Mouse (Mus musculus) lung, adult 18-20 months (tissue): ENCODE data around the gene Copa.

Source experiments
- DNase-seq, 2 experiments: peaks; one replicate each; pipeline ENCODE4 v3.0.0; 2022; ENCODE audit warnings: mixed read lengths in 2 of 2

The Copa gene

DNA sequence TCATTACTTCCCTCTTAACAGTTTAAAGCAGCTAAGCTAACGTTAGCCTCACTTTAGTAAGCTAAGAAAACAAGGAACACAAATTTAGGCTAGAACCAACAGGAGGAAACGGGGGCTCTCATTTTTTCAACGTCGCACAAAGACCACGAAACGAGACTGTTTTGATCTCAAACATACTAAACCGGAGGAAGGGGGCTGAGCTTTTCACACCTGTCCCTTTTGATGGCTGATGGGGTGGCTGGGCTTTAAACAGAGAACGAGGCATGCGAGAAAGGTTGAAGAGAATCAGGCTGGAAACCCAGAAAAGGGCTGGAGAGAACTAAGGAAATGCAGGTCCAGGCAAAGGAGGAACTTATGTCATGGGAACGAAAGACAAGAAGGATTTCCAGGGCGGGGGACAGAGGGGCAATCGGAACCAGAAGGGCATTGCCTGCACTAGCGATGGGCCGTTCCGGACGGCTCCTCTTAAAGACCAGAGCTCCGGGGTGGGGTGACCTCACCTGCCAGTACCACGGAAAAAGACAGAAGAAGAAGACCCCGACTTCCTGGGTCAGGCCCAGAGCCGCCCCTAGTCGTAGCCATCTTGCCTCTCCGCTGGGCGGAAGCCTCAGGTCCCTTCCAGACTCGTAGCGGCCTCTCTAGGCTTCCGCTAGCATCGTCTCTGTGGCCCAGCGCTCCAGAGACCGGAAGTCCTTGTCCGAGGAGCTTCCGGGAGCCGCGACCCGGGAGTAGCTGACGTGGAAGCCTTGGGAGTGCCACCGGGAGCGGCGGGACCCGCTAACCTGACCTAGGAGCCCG, at the start of gene Copa, which contains the start of gene Ncstn:
Gene Copa, plus strand, starts transcription at position 429 of the 798 bp plus-strand sequence.
Gene Ncstn, minus strand, starts transcription at position 695 of the 798 bp plus-strand sequence.
- peak; percentile 93 to 96 for DNase-seq

DNA sequence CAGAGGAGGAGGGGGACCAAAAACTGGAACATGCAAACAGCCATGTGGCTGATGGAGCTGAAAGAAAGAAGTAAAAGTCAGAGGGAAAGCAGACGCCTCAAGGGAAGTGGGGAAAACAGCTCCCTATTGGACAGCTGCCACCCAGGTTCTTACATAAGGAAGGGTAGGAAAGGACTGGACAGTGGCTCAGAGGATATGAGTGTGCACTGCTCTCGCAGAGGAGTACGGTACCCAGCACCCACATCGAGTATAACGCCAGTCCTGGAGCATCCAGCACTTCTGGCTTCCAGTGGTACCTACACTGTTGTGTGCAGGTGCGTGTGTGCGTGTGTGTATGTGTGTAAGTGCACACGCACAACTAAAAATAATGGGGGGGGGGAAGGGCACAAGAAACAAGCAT, 35.9 kb upstream of the Copa start:
- no peak for DNase-seq

DNA sequence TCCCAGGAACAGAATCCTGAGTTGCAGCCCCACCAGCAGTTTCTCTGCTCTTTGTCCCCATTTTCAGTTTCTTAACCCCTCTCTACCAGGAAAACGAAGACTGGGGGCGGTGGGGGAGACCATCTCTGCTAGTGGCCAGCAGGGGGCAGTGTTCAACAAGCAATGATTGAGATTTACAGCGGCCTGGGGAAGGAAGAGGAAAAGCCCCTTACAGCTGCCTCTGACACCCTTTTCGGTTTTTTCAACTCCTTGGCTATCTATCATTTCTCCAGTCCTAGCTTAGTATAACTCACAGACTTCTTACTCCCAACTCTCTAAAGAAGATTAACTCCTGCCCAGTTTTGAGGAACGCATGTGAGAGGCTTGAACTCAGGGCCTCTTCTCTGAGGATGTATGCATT, 35.4 kb upstream of the Copa start:
- peak; percentile 27 to 42 for DNase-seq

DNA sequence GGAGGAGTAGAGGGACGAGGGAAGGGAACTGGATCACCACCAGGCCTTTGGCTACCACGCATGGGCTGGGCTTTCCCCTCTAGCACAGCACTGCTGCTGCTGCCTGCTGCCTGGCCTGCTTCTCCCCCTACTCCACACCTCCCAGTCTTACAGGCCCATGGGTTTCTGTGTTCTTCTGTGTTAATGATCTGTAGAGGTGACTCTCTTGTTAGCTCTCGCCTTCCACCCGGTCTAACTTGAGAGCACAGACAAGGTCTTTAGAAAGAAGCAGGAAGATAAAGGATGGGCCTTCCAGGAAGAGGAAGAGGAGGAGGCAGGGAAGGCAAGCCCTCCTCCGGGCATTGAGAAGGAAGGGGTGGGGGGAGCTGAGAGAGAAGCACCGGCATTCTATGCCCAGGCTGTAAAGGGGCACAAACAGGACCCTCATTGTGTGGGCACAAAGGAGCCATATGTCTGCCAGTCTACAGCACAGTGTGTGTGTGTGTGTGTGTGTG, 34.0 kb upstream of the Copa start:
- no peak for DNase-seq

DNA sequence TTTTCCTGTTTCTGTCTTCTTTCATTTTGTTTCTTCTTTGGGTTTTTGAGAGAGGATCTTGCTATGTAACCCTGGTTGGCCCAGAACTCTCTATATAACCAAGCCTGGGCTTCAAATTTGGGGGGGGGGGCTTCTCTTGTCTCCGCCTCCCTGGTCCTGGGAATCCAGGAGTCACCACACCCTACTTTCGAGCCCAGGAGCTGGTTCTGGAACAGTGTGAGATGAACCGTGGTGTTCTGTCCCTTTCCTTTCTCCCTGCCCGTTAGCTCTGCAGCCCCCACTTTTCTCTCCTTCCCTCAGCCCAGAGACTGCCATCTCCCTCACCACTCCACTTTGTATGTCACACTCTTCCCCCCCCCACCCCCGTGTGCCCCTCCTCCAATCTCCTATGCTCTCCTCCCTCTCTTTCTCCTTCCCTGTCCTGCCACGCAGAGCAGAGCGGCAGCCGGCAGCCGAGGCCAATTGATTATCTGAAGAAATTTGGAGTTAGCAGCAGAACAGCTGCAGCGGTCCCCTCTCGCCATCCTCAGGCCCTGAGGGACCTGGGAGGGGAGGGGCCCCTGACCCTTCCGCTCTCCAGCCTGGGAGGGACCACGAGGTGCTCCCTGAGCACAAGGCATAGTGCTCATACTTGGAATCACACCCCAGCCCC, 33.1 kb upstream of the Copa start:
- no peak for DNase-seq

DNA sequence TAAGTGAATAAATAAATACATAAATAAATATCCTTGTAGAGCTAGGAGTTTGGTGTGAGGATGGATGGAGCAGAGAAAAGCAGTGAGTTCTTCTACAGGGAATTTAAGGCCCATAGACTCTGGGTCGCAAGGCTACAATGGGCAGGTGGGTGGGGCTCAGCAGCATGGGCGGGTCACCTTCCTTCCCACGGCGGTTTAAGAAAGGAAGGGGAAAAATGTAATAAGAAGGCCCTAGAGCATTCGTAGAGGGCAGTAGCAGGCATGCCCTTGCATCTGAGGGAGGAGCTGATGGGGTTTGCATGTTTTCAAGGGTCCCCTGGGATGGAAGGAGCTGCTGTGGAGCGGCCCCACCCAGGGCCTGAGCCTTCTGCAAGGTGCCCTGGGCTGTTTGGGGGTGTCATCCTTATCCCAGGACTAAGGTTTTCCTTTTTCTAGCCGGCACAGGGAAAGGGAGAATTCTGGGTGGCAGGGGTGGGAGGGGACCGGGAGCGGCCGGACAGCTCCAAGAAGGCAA, 29.5 kb upstream of the Copa start:
- DNase-seq, result no peak

DNA sequence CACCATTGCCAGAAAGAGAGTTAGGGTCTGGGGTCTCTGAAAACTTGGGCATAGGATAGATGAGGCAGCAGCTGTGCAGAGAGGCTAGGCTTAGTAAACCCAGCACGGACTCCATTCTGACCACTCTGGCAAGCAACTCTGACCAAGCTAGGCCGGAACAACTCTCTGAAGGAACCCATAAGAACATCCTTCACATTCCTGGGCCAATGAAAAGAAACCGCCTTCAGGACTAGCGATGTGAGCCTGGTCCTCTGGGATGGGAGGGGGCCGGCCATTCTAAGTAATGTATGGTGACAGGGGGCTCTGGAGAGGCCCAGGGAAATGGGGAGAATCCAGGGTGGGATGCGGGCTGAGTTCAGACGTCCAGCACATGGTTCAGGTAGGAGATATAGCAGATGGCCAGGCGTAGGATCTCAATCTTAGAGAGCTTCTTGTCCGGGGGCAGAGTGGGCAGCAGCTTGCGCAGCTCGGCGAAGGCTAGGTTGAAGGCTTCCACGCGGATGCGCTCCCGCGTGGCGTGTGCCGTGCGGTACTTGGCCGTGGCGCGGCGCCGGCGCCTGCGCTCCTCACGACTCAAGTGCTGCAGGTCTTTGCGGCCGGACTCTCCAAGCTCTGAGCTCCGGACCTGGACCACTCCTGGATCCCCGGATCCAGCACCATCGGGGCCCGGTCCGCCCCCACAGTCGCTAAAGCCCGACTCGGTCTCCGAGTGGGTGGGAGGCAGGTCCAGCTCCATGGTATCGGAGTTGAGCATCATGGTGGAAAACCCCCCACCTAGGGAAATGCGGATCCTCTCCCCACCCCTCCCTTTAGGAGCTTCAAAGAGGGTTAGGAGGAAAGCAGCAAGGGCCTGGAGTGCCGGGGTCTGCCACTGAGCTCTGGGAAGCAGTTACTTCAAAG, 28.5 kb upstream of the Copa start:
- DNase-seq, result no peak

DNA sequence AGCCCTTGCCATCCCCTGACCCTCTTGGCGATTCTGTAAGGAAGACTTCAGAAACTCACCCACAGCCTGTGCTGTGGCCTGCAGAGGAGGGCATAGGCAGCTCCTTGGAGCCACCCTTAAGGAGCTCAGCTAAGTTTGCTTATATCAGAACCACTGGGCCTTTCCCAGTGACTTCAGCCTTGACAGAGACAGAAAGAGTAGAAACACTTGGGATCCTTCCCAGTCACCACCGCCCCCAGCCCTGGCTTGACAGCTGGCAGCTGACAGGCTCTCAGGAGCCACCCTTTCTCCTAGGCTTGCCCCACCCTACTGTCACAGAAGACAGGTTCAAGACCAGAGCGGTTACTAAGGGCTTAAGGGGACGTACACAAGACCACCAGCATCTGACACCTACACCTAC, 26.1 kb upstream of the Copa start:
- no peak for DNase-seq

DNA sequence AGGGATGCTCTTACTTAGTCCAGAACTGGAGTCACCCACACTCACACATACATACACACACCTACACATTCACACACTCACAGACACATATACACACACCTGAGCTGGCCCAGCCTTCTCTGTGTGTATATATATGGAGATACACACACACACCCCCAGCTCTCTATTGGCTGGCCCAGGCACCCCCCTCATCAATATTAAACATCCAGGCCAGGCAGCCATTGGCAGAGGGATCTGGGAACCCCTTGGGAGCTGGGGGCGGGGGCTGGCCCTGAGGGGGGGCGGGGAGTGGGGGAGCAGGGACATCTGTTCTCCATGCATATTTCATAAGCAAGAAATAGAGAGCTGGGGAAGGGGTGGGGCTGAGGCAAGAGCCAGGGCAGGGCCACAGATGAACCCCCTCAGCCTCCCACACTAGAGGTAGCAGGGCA, 24.8 kb upstream of the Copa start, which contains the start of gene Nhlh1:
Gene Nhlh1, minus strand, starts transcription at position 83 of the 431 bp plus-strand sequence.
- DNase-seq, result no peak

DNA sequence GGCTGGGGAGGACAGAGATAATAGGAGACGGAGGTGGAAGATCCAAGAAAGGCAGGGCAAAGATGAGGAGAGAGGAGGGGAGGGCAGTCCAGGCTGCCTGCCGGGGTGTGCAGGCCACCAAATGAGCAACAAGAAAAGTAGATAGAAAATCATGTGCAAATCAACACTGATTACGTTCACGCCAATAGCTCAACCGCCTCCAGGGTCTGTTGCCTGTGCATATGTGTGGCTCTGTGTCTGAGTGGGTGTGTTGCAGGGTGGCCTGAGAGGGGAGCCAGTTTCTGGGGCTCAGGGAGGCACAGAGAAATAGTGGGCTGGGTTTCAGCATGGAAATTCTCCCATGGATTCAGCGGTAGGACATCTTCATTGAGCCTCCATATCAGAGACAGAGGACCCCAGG, 24.0 kb upstream of the Copa start:
- DNase-seq, result no peak

DNA sequence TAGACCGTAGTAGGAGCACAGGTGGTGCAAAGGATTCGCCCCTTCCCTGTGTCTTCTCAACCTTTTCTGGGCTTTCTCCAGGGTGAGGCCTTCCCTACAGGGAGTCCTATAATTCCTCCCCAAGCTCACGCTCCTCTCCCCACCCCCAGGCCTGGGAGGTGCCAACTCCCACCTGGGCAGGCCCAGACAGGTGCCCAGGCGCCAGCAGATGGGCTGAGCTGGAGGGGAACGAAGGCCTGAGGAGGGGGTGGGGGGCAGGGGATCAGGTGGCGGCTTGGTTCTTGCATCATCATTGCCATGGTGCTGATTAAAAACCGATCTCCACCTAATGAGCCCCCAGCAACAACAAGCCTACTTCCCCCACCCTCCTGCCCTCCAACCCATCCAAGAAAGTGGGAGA, 23.5 kb upstream of the Copa start:
- DNase-seq, result no peak

DNA sequence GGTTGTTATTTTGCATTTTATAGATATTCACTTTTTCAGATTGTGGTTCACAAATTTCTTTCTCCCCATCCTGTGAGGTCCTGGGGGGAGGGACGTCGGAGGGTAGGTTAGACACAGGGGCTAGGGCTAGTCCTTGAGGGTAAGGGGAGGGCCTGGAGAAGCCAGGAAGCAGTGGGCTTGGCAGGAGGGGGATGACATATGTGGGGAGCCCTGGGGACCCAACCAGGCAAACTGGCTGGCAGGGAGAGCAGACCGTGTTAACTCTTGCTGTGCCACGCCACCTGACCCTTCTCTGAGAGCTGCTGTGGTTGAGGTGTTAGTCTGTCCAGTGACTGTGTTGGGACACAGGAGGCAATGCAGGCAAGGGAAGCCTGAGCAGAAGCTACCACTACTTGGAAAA, 21.7 kb upstream of the Copa start:
- DNase-seq, result no peak

DNA sequence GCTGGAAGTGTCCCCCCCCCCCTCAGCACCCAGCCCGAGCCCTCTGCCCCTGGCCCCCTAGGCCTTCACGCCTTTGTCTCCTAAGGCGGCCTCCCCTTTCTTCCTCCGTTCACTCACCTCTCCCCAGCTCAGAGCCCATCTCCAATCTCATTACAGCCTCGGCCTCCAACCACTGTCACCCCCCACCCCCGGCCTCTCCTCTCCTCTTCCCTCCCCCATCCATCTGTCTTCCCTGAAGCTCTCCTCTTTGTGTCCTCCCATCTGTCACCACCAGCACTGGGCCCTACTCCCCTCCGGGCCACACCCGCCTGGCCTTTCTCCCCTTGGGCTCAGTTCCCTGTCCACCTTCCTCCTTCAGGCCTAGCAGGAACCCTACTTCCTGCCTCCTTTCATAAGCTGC, 21.1 kb upstream of the Copa start:
- no peak for DNase-seq

DNA sequence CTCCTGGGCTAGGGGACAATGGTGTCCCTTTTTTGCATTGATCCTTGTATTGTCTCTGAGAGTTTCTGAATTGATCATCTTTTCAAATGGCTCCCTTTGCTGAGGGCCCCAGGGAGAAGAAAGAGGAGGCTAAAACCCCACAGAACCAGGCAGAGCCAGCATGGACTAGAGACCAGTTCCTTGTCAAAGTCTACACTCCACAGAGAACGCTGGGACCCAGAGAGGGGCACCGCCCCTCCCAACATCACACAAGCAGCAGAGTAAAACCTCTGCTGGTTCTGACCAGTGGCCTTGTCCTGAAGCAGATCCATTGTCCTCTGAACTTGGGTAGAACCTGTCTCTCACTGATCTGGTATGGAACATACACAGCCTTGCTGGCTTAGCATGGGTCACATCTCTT, 20.2 kb upstream of the Copa start:
- DNase-seq, result no peak

DNA sequence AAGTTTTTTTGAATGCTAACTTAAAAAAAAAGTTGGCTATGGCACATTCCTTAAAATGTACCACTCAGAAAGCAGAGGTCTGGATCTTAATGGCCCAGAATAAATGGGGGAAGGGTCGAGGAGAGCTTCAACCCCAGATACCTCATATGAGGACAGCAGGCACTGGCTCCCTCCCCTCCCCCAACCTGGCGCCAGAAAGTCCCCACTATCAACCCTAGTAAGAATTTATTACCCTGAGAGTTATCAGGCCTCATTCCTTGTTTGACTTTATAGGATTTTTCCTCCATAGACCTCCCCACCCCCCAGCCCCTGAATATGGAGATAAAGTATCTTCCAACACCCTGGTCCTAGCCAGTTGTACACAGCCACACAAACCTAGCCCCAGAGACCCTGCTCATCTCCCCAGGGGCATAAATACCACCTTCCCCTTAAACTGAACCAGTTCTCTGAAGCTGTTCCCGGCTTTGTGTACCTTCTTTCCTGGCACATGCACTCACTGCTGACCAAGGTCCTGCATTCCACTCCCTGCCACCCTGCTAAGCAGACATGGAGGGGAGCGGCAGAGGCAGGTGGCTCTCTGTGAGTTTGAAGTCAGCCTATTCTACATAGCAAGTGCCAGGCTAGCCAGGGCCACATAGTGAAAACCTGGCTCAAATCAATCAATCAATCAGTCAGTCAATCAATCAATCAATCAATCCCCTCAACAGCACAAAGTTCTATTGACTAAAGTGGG, 18.9 kb upstream of the Copa start:
- no peak for DNase-seq

DNA sequence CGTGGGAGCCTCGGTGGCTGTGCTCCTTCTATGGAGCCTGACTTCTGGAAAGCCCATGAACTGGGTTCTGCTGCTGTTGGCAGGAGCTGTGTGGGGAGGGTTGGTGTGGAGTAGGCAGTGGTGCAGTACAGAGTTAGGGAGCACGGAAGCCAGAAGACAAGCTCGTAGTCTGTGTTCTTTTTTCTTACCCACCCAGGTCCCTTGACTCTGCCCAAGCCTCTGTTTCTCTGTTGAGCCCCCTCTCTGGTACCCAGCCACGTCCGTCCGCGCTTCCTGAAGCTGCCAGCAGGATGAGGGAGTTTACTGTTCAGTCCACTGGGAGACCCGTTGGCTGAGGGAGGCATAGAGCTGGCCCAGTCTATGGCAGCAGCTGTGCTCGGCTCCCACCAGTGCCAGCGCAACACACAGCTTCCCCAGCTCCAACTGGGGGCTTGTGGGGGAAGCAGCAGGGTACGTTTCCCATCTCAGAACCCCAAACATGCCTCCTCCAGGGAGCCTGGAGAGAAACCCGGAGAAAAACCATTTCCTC, 17.7 kb upstream of the Copa start:
- DNase-seq, result no peak

DNA sequence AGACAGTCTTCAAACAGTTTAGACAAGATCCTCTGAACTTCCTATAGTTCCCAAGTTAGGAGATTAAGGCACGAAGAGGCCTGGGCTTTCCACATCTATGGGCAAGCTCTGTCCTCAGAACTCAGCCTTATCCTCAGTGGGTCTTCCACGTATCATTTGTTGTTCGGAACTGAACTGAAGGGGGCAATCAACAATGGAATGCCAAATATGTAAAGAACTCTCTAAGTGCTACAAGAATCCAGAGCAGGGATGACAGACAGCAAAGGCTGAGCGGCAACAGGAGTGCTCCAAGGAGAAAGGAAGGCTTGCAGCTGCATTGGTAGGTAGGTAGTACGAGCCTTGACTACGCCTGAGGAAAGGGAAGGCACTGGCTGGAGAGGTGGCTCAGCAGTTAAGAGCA, 12.1 kb upstream of the Copa start:
- DNase-seq, result no peak

DNA sequence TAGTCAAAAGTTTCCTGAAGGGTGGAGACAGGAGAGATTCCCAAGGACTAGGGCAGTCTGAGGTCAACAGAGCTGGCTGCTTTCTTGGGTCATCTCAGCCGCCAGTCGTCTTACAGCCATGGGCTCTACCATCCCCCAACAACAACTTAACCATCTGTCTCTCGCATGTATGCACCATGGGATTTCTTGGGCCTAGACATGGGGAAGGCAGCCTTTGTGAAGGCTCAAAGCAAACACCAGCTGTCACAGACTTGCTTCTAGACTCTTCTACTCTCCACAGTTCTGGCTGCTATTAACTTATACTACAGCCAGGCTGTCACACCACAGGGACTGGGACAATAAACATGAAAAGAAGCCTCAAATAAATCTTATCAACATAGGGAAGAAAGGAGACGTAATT, 10.8 kb upstream of the Copa start:
- no peak for DNase-seq

DNA sequence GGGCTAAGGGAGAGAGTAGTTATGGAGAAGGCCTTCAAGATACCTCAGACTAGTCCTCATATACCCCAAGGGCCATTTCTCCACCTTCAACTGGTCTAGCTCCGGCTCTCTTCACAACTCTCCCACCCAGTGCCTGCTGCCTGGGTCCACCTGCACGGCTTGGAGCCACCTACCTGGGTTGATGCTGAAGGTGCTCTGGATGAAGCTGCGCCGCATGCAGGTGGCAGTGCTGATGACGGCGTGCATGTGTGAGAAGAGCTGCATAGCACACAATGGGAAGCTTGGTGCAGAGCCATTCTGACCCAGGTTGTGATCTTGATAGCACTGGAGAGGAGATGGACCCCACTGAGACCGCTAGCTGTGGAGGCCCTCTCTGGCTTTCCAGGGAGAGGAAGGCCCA, 9.7 kb upstream of the Copa start:
- no peak for DNase-seq

DNA sequence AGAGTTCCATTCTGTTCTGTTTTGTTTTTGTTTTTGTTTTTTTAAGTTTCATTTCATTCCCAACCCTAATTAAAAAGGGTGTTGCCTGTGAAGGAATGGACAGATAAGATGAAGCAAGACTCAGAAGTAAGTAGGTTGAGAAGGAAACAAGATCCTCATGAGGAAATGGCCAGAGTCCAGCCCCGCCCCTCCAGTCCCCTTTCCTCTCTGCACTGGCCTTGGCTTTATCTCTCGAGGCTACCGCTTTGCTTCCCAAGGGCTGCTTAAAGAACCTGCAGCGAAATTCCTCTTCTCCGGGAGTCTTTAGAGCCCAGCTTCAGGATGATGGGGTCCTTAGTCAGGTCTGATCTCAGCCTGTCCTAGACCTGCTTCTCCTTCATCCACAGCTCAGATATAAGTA, 4.3 kb upstream of the Copa start:
- DNase-seq, result no peak

DNA sequence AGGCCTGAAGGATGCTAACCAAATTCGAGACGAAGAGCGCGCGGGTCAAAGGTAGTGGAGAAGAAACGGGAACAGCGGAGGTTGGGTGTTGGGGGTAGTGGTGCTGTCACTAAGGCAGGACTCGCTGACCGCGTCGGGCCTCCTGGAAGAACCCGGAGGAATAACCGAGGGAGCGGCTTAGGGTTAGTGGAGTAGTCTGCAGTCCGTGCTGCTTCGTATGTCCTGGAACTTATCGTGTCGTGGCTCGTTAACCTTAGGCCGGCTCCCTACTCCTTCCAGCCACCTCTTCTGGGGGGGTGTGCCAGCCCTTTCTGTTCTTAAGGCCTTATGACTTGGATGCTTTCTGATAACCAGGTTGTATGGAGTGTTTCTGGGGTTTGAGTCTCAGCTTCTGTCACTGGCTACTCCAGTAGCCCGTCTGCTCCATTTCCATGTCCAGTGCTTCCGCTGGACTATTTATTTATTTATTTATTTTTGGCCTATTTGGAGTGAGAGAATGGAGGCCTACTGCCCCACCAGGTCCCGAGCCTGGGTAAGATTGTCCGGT, 643 bp downstream of the Copa start:
- peak in 1 of 2 experiments; percentile 4 for DNase-seq

DNA sequence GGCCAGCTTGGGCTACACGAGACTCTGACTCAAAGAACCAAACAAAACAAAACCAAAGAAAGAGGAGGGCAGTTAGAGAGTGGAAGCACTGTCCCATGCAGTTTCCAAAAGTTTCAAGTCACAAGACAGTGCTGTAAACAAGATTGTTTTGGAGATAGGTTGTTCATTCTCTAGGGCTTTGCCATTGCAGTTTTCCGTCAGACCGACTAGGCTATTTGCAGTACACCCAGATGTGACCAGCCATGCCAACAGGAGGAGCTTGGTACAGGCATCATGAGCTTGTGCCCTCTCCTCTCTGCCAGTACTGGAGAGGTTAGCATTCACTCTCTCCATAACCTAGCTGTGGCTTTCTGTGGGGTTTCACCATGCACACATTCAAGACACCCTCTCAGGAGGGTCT, 11.2 kb downstream of the Copa start:
- DNase-seq, result peak in 1 of 2 experiments; percentile 16
